In genomic region chr12:107186361-107186760, GRCm38 (mm10) we compare ENCODE assay signal across 13 mouse cellular contexts.
"Had no signal": no experiment of that assay in that cellular context is flagged by ENCODE, and none has a peak within 500 bp of the region (broad histone marks: within the 10 kb centered on the region; RNA-seq: fewer than 3 reads in every experiment).

No protein-coding gene starts in this region.

- H3K4me3 ChIP-seq: limb, embryonic 10.5 days; liver, embryonic 15.5 days; midbrain, embryonic 10.5 days; myocyte; neural tube, embryonic 15.5 days had no signal

- DNase-seq: kidney, adult 8-10 months; kidney, postnatal 25 days; lung, adult 2 months; lung, postnatal 36 days; midbrain, embryonic 14.5 days; right cerebral cortex, postnatal 14 days; thymus, adult 18-20 months; thymus, postnatal 14 days had no signal

- H3K27ac ChIP-seq: limb, embryonic 10.5 days; liver, embryonic 15.5 days; midbrain, embryonic 10.5 days; neural tube, embryonic 15.5 days had no signal
